Mouse (Mus musculus) heart, postnatal 36 days (tissue): ENCODE measurements at regions not wholly inside any gene's neighbourhood (a gene's known extent, or its start where the extent isn't known, plus 50 kb on each side); places are given as distances from the start of the nearest gene placed in this dataset.
"Not testable (repeated sequence)": the region's sequence is repeated elsewhere in the genome, so short reads cannot be mapped to it uniquely, and the experiment has no call there.

Source experiments
- DNase-seq, 2 experiments: peaks; one replicate each; pipeline ENCODE4 v3.0.0; 2021 to 2022
- intact Hi-C: fragments of 180-260 bp; cut with DNase I; formaldehyde crosslinking; loops from one replicate; pipeline ENCODE4 v1.15.1; 2025

- intact Hi-C loops, result no loop called here
- no peak for DNase-seq
These were observed 206.3 kb upstream of the Spef2 start for GRCm38 (mm10) chr15:9954941-9955340.

- DNase-seq, result no peak
- intact Hi-C loops, result no loop called here
These were observed 202.0 kb upstream of the Prlr start for GRCm38 (mm10) chr15:9974999-9975398.

GRCm38 (mm10) chr15:10011289-10012234 is 165.5 kb upstream of the Prlr start:
- intact Hi-C loops, result no loop called here
- no peak for DNase-seq

GRCm38 (mm10) chr15:10017216-10017615 is 159.8 kb upstream of the Prlr start:
- no peak for DNase-seq
- intact Hi-C loops, result no loop called here

- no peak for DNase-seq
- intact Hi-C loops, result no loop called here
These were observed 147.1 kb upstream of the Prlr start for GRCm38 (mm10) chr15:10029902-10030301.

GRCm38 (mm10) chr15:10035561-10035960 is 141.5 kb upstream of the Prlr start:
- intact Hi-C loops, result no loop called here
- no peak for DNase-seq

GRCm38 (mm10) chr15:10036576-10036975 is 140.5 kb upstream of the Prlr start:
- intact Hi-C loops, DNase-seq: not testable (repeated sequence)

- DNase-seq, result no peak
- intact Hi-C loops, result no loop called here
These were observed 103.5 kb upstream of the Prlr start for GRCm38 (mm10) chr15:10073580-10073979.

- intact Hi-C loops, result no loop called here
- DNase-seq, result no peak
These were observed 102.1 kb upstream of the Prlr start for GRCm38 (mm10) chr15:10074916-10075315.

GRCm38 (mm10) chr15:10075391-10076060 is 101.5 kb upstream of the Prlr start:
- DNase-seq, result no peak
- intact Hi-C loops, result no loop called here

GRCm38 (mm10) chr15:10076061-10076400 is 101.0 kb upstream of the Prlr start:
- intact Hi-C loops, result no loop called here
- no peak for DNase-seq

GRCm38 (mm10) chr15:10078434-10078833 is 98.6 kb upstream of the Prlr start:
- intact Hi-C loops, result no loop called here
- no peak for DNase-seq

- intact Hi-C loops, result no loop called here
- no peak for DNase-seq
These were observed 97.5 kb upstream of the Prlr start for GRCm38 (mm10) chr15:10079510-10079909.

- peak; percentile 6 for DNase-seq
- intact Hi-C loops, result no loop called here
These were observed 88.3 kb upstream of the Prlr start for GRCm38 (mm10) chr15:10088691-10089090.

GRCm38 (mm10) chr15:10090384-10091092 is 86.5 kb upstream of the Prlr start:
- DNase-seq, result no peak

GRCm38 (mm10) chr15:10103350-10103749 is 73.7 kb upstream of the Prlr start:
- DNase-seq, result no peak
- intact Hi-C loops, result no loop called here

More at GRCm38 (mm10) chr15:10090384-10091092, 86.5 kb upstream of the Prlr start:
- intact Hi-C loops, result no loop called here

GRCm38 (mm10) chr15:10105211-10105976 is 71.6 kb upstream of the Prlr start:
- intact Hi-C loops, DNase-seq: not testable (repeated sequence)

GRCm38 (mm10) chr15:10106853-10107252 is 70.2 kb upstream of the Prlr start:
- DNase-seq, result no peak

More at GRCm38 (mm10) chr15:10106853-10107252, 70.2 kb upstream of the Prlr start:
- intact Hi-C loops, result no loop called here
